Mouse (Mus musculus) ES-E14 (cell line): ENCODE measurements at regions not wholly inside any gene's neighbourhood (a gene's known extent, or its start where the extent isn't known, plus 50 kb on each side); places are given as distances from the start of the nearest gene placed in this dataset.

Experiments
- CHD2 ChIP-seq: IDR thresholded peaks from 2 replicates; pipeline ENCODE4 v1.6.1; 2014; ENCODE audit warnings: mild to moderate bottlenecking, low read depth, low read length, inconsistent platforms
- HCFC1 ChIP-seq: IDR thresholded peaks from 2 replicates; pipeline ENCODE4 v1.6.1; 2012; ENCODE audit warnings: low read length, inconsistent platforms, borderline replicate concordance; ENCODE audit not compliant: insufficient read depth
- MAFK ChIP-seq: IDR thresholded peaks from 2 replicates; pipeline ENCODE4 v1.6.1; 2014; ENCODE audit warnings: mild to moderate bottlenecking, low read depth, low read length, inconsistent platforms; ENCODE audit not compliant: insufficient read depth
- ZC3H11A ChIP-seq: IDR thresholded peaks from 2 replicates; pipeline ENCODE4 v1.6.1; 2012; ENCODE audit warnings: low read depth, mild to moderate bottlenecking, inconsistent platforms, low read length, borderline replicate concordance
- ZNF384 ChIP-seq: IDR thresholded peaks from 2 replicates; pipeline ENCODE4 v1.6.1; 2012; ENCODE audit warnings: low read depth, low read length, inconsistent platforms

GRCm38 (mm10) chr11:40596347-40596746 is 98.7 kb downstream of the Mat2b start:
- no peak for TF ChIP-seq ZC3H11A
- TF ChIP-seq MAFK, result no peak
- TF ChIP-seq ZNF384, result no peak
- TF ChIP-seq CHD2, result no peak
- TF ChIP-seq HCFC1, result no peak
